Mouse (Mus musculus) embryonic fibroblast, embryonic 13.5 days (primary cell): ENCODE data around the gene Trim71. TPM values are rescaled to one million over a fixed set of nuclear protein-coding genes. Genes with fewer than 3 reads are reported as not detected.

Source experiments
- H3K27ac ChIP-seq: 2 replicates; pipeline ENCODE4 v1.5.1; 2012; ENCODE audit warnings: low read length, control low read depth, inconsistent platforms; ENCODE audit not compliant: insufficient read depth
- H3K4me1 ChIP-seq: 2 replicates; pipeline ENCODE4 v1.6.1; 2011; ENCODE audit warnings: low read length; ENCODE audit not compliant: control insufficient read depth, insufficient read depth
- H3K4me3 ChIP-seq: 2 replicates; pipeline ENCODE4 v1.5.1; 2011; ENCODE audit warnings: mild to moderate bottlenecking, control low read depth, low read length; ENCODE audit not compliant: insufficient read depth
- CTCF ChIP-seq: IDR thresholded peaks from 2 replicates; pipeline ENCODE4 v1.5.1; 2011; ENCODE audit warnings: mild to moderate bottlenecking, control low read depth, low read length, moderate library complexity, borderline replicate concordance; ENCODE audit not compliant: insufficient read depth
- POLR2A ChIP-seq: IDR thresholded peaks from 2 replicates; pipeline ENCODE4 v1.6.1; 2011; ENCODE audit warnings: low read depth, mild to moderate bottlenecking, control low read depth, low read length, moderate library complexity
- polyA plus RNA-seq: library from polyadenylated mRNA; stranded (reverse); fragments of >200 nt; gene quantifications from 2 replicates; pipeline ENCODE4 v1.2.4, GENCODE M21; 2011; ENCODE audit warnings: low read depth; ENCODE audit not compliant: missing spikeins, insufficient read length

Gene Trim71
- polyA plus RNA-seq, 1 experiment, result 1.1 TPM

DNA sequence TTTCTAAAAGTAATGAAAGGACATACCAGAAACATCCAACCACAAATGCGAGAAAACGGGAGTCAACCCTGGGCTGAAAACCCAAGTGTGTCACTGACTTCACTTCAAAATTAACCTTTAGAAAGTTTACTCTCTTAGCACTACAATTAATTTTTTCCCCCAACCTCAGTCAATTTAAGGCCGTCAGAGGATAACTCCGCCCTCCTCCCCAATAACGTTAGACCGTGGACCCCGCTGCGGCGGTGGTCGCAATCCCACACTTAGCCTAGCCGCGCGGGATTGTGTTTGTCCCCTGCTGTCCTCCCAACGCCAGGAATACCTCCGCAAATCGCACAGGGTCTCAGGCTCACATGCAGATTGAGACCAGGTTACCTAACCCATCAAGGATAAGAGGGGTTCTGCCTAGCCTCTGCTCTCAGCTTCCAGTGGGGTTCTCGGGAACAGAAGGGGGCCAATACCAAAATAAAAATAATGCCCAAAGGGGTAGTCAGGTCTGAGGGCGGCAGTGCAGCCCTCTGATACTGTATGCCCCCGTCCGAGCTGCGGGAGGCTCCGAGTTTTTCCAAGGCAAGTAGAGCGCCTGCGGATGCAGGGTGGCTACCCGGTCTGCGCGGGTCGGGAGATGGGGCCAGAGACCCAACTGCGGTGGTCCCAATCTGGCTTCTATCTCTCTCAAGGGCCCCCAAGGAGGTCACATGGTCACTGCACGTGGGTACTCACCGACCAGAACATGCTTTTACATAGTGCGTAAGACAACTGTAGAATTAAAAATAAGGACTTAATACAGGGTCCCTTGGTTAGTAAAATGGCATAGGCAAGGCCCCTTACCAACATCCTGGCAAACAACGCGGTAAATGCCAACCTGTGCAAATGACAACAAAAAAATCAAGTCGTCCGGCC lies 3.1 kb downstream of the Trim71 start:
- TF ChIP-seq POLR2A (no peak), CTCF (no peak)
- peak overlapping the region; percentile 44 for H3K4me3 ChIP-seq
- no peak overlapping the region for H3K27ac ChIP-seq
- no peaks in the 10 kb centered on the region for H3K4me1 ChIP-seq

GRCm38 (mm10) chr9:114560141-114560540 lies 4.0 kb downstream of the Trim71 start:
- Histone ChIP-seq H3K4me3 (peak overlapping the region; percentile 44), H3K27ac (no peak overlapping the region), H3K4me1 (no peaks in the 10 kb centered on the region)
- TF ChIP-seq CTCF, result no peak
- no peak for TF ChIP-seq POLR2A

- H3K4me3 ChIP-seq, result no peak overlapping the region
- H3K4me1 ChIP-seq, result no peaks in the 10 kb centered on the region
- H3K27ac ChIP-seq, result no peak overlapping the region
- TF ChIP-seq POLR2A (no peak), CTCF (no peak)
Observed at GRCm38 (mm10) chr9:114557086-114557485, 7.1 kb downstream of the Trim71 start.

DNA sequence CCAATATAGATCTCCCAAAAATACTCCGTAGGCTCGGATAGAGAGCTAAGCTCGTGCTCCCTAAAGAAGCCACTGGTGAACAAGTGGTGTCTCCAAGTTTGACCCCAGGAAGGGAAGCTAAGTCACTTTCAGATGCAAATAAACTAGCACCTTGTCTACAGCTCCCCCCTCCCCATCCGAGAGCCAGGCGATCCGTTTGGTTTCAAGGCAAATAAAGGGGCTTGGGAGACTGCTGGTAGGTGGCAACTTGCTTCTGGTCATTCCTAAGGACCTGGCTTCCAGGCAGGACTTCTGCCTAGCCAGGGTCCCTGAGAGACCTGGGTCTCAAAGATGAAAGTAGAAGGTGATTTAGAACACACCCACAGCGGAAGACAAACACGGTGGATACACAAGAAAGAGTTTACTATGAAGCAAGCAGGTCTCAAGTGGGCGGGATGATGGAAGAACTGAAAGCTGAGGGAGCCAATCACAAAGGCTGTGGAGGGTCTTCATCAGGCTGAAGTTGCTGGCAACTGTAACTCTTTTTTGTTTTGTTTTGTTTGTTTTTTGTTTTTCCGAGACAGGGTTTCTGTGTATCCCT lies 7.8 kb downstream of the Trim71 start:
- H3K4me3 ChIP-seq, result no peak overlapping the region
- TF ChIP-seq POLR2A (no peak), CTCF (no peak)
- H3K27ac ChIP-seq, result no peak overlapping the region
- no peaks in the 10 kb centered on the region for H3K4me1 ChIP-seq

- Histone ChIP-seq H3K4me1 (no peaks in the 10 kb centered on the region), H3K4me3 (no peak overlapping the region), H3K27ac (no peak overlapping the region)
- TF ChIP-seq CTCF (no peak), POLR2A (no peak)
Observed at GRCm38 (mm10) chr9:114554355-114554979, 9.7 kb downstream of the Trim71 start.

DNA sequence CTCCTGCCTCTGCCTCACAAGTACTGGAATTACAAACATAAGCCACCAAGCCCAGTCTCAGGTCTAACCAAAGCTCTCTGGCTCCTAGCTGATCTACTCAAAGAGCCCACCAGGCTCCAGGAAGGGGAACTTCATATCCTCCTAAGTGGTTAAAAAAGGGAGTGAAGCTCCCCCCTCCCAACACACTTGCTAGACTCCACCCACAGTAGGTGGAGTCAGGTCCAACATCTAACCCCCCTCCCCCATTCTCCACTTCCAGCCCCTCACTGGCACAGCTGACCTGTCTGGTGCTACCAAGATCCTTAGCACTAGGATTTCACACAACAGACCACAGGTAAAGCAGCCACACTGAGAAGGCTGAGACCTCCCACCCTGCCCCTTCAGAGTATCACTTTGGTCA lies 10.3 kb downstream of the Trim71 start:
- no peak overlapping the region for H3K4me3 ChIP-seq
- TF ChIP-seq POLR2A (no peak), CTCF (no peak)
- H3K4me1 ChIP-seq, result no peaks in the 10 kb centered on the region
- H3K27ac ChIP-seq, result no peak overlapping the region

- H3K4me3 ChIP-seq, result no peak overlapping the region
- TF ChIP-seq POLR2A (no peak), CTCF (no peak)
- no peak overlapping the region for H3K27ac ChIP-seq
- no peaks in the 10 kb centered on the region; the same call in 1 of the 2 replicates for H3K4me1 ChIP-seq
Observed at GRCm38 (mm10) chr9:114550033-114550432, 14.1 kb downstream of the Trim71 start.

GRCm38 (mm10) chr9:114549117-114549516 lies 15.1 kb downstream of the Trim71 start:
- Histone ChIP-seq H3K27ac (no peak overlapping the region), H3K4me1 (no peaks in the 10 kb centered on the region; the same call in 1 of the 2 replicates), H3K4me3 (no peak overlapping the region)
- TF ChIP-seq CTCF (no peak), POLR2A (no peak)

DNA sequence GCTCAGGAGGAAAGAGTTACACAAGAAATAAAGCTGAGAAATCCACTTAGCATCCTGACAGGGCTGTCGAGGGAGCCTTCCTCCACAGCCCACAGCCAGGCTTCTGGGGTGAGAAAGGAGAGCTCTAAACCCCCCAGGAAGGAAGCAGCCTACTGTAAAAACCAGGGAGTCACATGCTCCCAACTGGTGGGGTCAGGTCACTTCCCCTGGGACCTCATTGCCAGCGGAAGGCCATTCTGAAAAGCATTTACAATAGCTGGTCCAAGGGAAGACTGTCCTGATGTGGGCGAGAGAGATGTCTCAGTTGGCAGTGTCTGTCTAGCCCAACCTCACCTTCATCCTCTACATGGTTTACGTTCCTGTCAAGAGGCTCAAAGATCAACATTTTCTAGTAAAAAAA lies 15.7 kb downstream of the Trim71 start:
- H3K4me1 ChIP-seq, result no peaks in the 10 kb centered on the region; the same call in 1 of the 2 replicates
- TF ChIP-seq POLR2A, result no peak
- no peak for TF ChIP-seq CTCF
- H3K4me3 ChIP-seq, result no peak overlapping the region
- no peak overlapping the region for H3K27ac ChIP-seq
